Mouse (Mus musculus) spleen, adult 2 months (tissue): ENCODE data around the gene Zkscan14.

Experiments
- CTCF ChIP-seq: fragments of 200-500 bp; IDR thresholded peaks from 2 replicates; pipeline ENCODE4 v1.5.1; 2011; ENCODE audit warnings: mild to moderate bottlenecking, inconsistent platforms; ENCODE audit not compliant: insufficient read depth, insufficient read length, insufficient replicate concordance; ENCODE audit errors: extremely low read depth
- POLR2A ChIP-seq: fragments of 200-500 bp; IDR thresholded peaks from 2 replicates; pipeline ENCODE4 v1.6.1; 2011; ENCODE audit warnings: low read depth, low read length, inconsistent platforms

- TF ChIP-seq CTCF (no peak), POLR2A (no peak)
Measured at GRCm38 (mm10) chr5:145226453-145226852, 24.8 kb upstream of the Zkscan14 start.
